Mouse (Mus musculus) forebrain, embryonic 11.5 days (tissue): Measurements from ENCODE around the gene Me1. TPM values are rescaled to one million over a fixed set of nuclear protein-coding genes. Genes with fewer than 3 reads are reported as not detected.

Experiments used
- ATAC-seq: fragments of 200-750 bp; cut with Nextera tagmentation; replicated peaks from 2 replicates; pipeline ENCODE4 v1.8.0; 2017; ENCODE audit warnings: moderate TSS enrichment; ENCODE audit not compliant: low FRiP score
- DNase-seq: peaks from one replicate; pipeline ENCODE4 v3.0.0-alpha.2; 2017; ENCODE audit warnings: low spot score
- H3K27ac ChIP-seq: fragments of 300-500 bp; sonication (generic); 2 replicates; pipeline ENCODE4 v1.5.1; 2014; ENCODE audit warnings: low read depth, low read length
- H3K27me3 ChIP-seq: fragments of 300-500 bp; sonication (generic); 2 replicates; pipeline ENCODE4 v1.6.1; 2014; ENCODE audit warnings: mild to moderate bottlenecking, low read length, mixed read lengths; ENCODE audit not compliant: control insufficient read depth, insufficient read depth
- H3K36me3 ChIP-seq: fragments of 300-500 bp; sonication (generic); 2 replicates; pipeline ENCODE4 v1.6.1; 2014; ENCODE audit warnings: mild to moderate bottlenecking, low read length, moderate library complexity, mixed read lengths; ENCODE audit not compliant: control insufficient read depth, insufficient read depth
- H3K4me1 ChIP-seq: fragments of 300-500 bp; sonication (generic); replicated peaks from 2 replicates; pipeline ENCODE4 v1.6.1; 2014; ENCODE audit warnings: low read length, mixed read lengths; ENCODE audit not compliant: control insufficient read depth, insufficient read depth
- H3K4me2 ChIP-seq: fragments of 300-500 bp; sonication (generic); 2 replicates; pipeline ENCODE4 v1.6.1; 2014; ENCODE audit warnings: low read depth, mild to moderate bottlenecking, low read length, moderate library complexity, mixed read lengths; ENCODE audit not compliant: severe bottlenecking
- H3K4me3 ChIP-seq: fragments of 300-500 bp; sonication (generic); 2 replicates; pipeline ENCODE4 v1.5.1; 2014; ENCODE audit warnings: low read depth, low read length
- H3K9ac ChIP-seq: fragments of 300-500 bp; sonication (generic); 2 replicates; pipeline ENCODE4 v1.6.1; 2014; ENCODE audit warnings: low read length
- H3K9me3 ChIP-seq: fragments of 300-500 bp; sonication (generic); 2 replicates; pipeline ENCODE4 v1.6.1; 2016; ENCODE audit warnings: low read length, mixed read lengths; ENCODE audit not compliant: control insufficient read depth
- WGBS: fragments of 180-500 bp; shearing (Covaris S2); extraction: QIAGEN DNeasy Blood & Tissue Kit; methylation state at CpG from one replicate; pipeline ENCODE4 v1.1.7; 2014; 5-methylcytosine and 5-hydroxymethylcytosine counted together
- polyA plus RNA-seq: library from polyadenylated mRNA; unstranded; fragments of >200 nt; fragmentation: Nextera tagmentation; extraction: Ambion mirVana; gene quantifications from 2 replicates; pipeline ENCODE4 v1.2.1, GENCODE M21; 2014

The Me1 gene
- polyA plus RNA-seq, 1 experiment from 2014 or later: 10.7 TPM

- H3K4me3 ChIP-seq: no peak overlapping the region
- H3K27me3 ChIP-seq: no peaks in the 10 kb centered on the region
- H3K27ac ChIP-seq: no peak overlapping the region
- no peaks in the 10 kb centered on the region for H3K36me3 ChIP-seq
- no peaks in the 10 kb centered on the region for H3K9me3 ChIP-seq
- no peaks in the 10 kb centered on the region for H3K4me1 ChIP-seq
- 87% methylated on average over 3 of the region's 3 CpGs for WGBS
- H3K4me2 ChIP-seq: no peak overlapping the region
- no peak for ATAC-seq
- DNase-seq: no peak
- no peak overlapping the region for H3K9ac ChIP-seq
These were observed 34.5 kb downstream of the Me1 start for GRCm38 (mm10) chr9:86661266-86661665.

DNA sequence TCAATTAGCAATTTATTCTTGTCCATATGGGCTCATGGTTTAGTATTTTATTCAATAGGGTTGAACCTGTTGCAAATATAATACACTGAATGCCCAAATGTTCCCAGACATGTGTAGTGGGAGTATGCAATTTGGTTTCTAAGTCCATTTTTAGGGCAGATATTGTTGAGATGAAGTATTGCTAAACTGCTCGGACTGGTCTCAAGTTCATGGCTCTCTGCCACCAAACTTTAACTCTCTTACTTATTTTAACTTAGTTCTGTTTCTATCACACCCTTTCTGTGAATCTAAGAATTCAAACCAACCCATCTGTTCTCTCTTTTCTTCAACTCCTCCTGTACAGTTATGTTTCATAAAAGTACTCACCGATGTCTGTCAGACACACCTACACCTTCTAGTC is 35.4 kb downstream of the Me1 start:
- no peaks in the 10 kb centered on the region for H3K27me3 ChIP-seq
- no peak overlapping the region for H3K4me2 ChIP-seq
- H3K9me3 ChIP-seq: no peaks in the 10 kb centered on the region
- no peak overlapping the region for H3K27ac ChIP-seq
- no peak overlapping the region for H3K9ac ChIP-seq
- DNase-seq (no peak), ATAC-seq (no peak)
- 93% methylated on average over 2 of the region's 2 CpGs for WGBS
- no peaks in the 10 kb centered on the region for H3K4me1 ChIP-seq
- H3K4me3 ChIP-seq: no peak overlapping the region
- no peaks in the 10 kb centered on the region for H3K36me3 ChIP-seq

DNA sequence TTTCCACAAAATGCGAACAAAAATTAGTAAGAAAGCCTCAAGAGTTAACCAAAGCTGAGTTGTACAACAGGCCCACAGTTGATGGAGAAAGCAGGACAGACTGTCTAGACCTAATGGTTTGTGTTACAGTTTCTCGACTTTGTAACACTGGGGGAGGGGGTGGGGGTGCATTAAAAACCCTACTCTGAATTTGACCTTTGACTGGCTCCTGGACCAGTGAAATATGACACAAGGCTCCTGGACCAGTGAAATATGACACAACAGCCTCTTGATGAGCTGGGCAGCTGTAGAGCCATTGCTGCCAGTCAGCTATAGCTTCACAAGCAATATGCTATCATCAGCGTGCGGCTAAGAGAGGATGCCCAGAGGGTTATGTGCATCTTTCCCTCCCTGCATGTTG is 37.4 kb downstream of the Me1 start:
- ATAC-seq (no peak), DNase-seq (no peak)
- Histone ChIP-seq H3K27me3 (no peaks in the 10 kb centered on the region), H3K4me1 (no peaks in the 10 kb centered on the region), H3K36me3 (no peaks in the 10 kb centered on the region), H3K4me3 (no peak overlapping the region), H3K9ac (no peak overlapping the region), H3K27ac (no peak overlapping the region), H3K4me2 (no peak overlapping the region), H3K9me3 (no peaks in the 10 kb centered on the region)
- WGBS: 85% methylated on average over 4 of the region's 4 CpGs

DNA sequence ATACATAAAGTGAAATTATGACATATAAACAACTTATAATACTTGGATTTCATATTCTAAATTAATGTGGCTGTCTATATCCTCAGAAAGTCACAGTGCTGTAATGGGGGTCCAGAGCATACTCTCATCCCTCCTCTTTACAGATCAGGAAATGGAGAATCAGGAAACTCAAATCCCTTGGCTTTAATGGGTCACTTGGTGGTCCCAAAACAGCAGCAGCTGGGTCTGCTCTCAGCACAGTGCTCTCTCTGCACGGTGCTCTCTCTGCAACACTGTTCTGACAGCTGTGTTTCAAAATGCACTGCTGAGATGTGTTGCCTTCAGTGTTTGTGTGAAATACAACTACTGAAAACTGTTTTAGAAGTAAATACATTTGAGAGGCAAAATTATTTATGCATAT is 43.6 kb downstream of the Me1 start:
- no peaks in the 10 kb centered on the region for H3K27me3 ChIP-seq
- no peak overlapping the region for H3K4me3 ChIP-seq
- H3K9me3 ChIP-seq: no peaks in the 10 kb centered on the region
- no peak overlapping the region for H3K27ac ChIP-seq
- H3K4me2 ChIP-seq: no peak overlapping the region
- H3K4me1 ChIP-seq: no peaks in the 10 kb centered on the region
- WGBS: 74% methylated on average over 1 of the region's 1 CpGs
- ATAC-seq: no peak
- H3K9ac ChIP-seq: no peak overlapping the region
- H3K36me3 ChIP-seq: no peaks in the 10 kb centered on the region
- no peak for DNase-seq

- WGBS: 78% methylated on average over 3 of the region's 3 CpGs
- Histone ChIP-seq H3K9ac (no peak overlapping the region), H3K36me3 (no peaks in the 10 kb centered on the region), H3K27ac (no peak overlapping the region), H3K4me1 (no peaks in the 10 kb centered on the region), H3K4me3 (no peak overlapping the region), H3K9me3 (no peaks in the 10 kb centered on the region), H3K4me2 (no peak overlapping the region), H3K27me3 (no peaks in the 10 kb centered on the region)
- ATAC-seq (no peak), DNase-seq (no peak)
These were observed 44.5 kb downstream of the Me1 start for GRCm38 (mm10) chr9:86651254-86651653.

GRCm38 (mm10) chr9:86650822-86651221 is 44.9 kb downstream of the Me1 start:
- DNase-seq: no peak
- Histone ChIP-seq H3K9me3 (no peaks in the 10 kb centered on the region), H3K36me3 (no peaks in the 10 kb centered on the region), H3K4me3 (no peak overlapping the region), H3K4me1 (no peaks in the 10 kb centered on the region), H3K9ac (no peak overlapping the region), H3K27me3 (no peaks in the 10 kb centered on the region), H3K27ac (no peak overlapping the region), H3K4me2 (no peak overlapping the region)
- ATAC-seq: no peak
- WGBS: 77% methylated on average over 5 of the region's 5 CpGs

DNA sequence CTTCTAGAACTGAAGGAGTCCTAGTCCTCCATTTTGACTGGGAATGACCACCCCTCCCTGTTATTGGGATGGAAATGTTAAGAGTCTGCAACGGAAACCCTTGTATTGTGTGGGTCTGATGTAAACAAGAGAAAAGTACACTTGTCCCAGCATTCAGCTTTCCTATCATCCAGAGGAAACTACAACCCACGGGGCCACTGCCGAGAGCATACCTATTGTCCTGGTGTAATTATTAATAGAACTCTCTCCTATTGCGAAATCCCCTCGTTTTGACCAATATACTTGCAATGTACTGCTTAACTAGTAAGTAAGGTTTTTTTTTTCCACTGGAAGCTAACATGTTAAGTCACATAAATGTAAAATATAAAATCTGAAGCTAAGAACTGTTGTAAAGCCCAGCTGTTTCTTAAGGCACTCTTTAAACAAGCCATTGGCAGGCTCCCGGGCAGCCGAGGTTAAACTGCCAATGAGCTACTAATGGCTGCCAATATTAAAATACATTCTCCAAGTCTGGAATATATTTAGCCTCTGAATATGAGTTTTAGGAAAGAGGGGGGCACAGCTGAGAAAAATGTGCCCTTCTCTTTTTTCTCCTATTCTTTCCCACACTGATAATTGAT is 47.7 kb downstream of the Me1 start:
- Histone ChIP-seq H3K27me3 (no peaks in the 10 kb centered on the region), H3K36me3 (no peaks in the 10 kb centered on the region), H3K27ac (no peak overlapping the region), H3K9ac (no peak overlapping the region), H3K4me1 (no peaks in the 10 kb centered on the region), H3K4me2 (no peak overlapping the region), H3K4me3 (no peak overlapping the region), H3K9me3 (no peaks in the 10 kb centered on the region)
- DNase-seq (no peak), ATAC-seq (no peak)
- 73% methylated on average over 7 of the region's 7 CpGs for WGBS

DNA sequence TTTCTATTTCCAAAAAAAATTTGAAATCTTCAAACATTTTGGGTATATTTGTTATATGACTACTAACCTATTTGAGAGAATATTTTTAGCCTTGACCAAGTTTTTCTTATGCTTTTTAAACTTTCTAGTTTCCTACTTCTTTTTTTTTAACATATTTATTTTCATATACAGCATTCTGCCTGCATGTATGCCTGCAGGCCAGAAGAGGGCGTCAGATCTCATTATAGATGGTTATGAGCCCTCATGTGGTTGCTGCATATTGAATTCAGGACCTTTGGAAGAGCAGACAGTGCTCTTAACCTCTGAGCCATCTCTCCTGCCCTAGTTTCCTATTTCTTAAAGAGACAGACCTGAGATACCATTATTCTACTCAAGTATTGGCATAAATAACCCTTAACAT is 48.9 kb downstream of the Me1 start:
- H3K27me3 ChIP-seq: no peaks in the 10 kb centered on the region
- H3K4me1 ChIP-seq: no peaks in the 10 kb centered on the region
- H3K4me2 ChIP-seq: no peak overlapping the region
- ATAC-seq (no peak), DNase-seq (no peak)
- 2% methylated on average over 1 of the region's 1 CpGs for WGBS
- no peak overlapping the region for H3K4me3 ChIP-seq
- H3K36me3 ChIP-seq: no peaks in the 10 kb centered on the region
- H3K27ac ChIP-seq: no peak overlapping the region
- H3K9ac ChIP-seq: no peak overlapping the region
- H3K9me3 ChIP-seq: no peaks in the 10 kb centered on the region

- H3K27ac ChIP-seq: no peak overlapping the region
- no peaks in the 10 kb centered on the region for H3K9me3 ChIP-seq
- H3K9ac ChIP-seq: no peak overlapping the region
- no peak overlapping the region for H3K4me2 ChIP-seq
- no peaks in the 10 kb centered on the region for H3K4me1 ChIP-seq
- DNase-seq (no peak), ATAC-seq (no peak)
- no peaks in the 10 kb centered on the region for H3K36me3 ChIP-seq
- H3K4me3 ChIP-seq: no peak overlapping the region
- WGBS: 95% methylated on average over 4 of the region's 4 CpGs
- H3K27me3 ChIP-seq: no peaks in the 10 kb centered on the region
These were observed 52.3 kb downstream of the Me1 start for GRCm38 (mm10) chr9:86643497-86643896.
